Mouse (Mus musculus) embryo, embryonic 11 days (tissue): ENCODE data around the gene Cmtr2.

Experiments used
- DNase-seq: peaks from one replicate; pipeline ENCODE4 v3.0.0-alpha.2; 2015

Cmtr2 gene

GRCm38 (mm10) chr8:110215365-110215764 lies at the start of gene Cmtr2:
Gene Cmtr2, plus strand, starts transcription at chr8:110215665.
- DNase-seq = no peak

GRCm38 (mm10) chr8:110166270-110166669 lies 49.2 kb upstream of the Cmtr2 start:
- no peak for DNase-seq

- DNase-seq = peak; percentile 88
These were observed 47.4 kb upstream of the Cmtr2 start, which contains the start of gene Calb2 for GRCm38 (mm10) chr8:110168046-110168445. Gene Calb2, minus strand, starts transcription at chr8:110168210.

- no peak for DNase-seq
These were observed 43.3 kb upstream of the Cmtr2 start for GRCm38 (mm10) chr8:110172161-110172560.

DNA sequence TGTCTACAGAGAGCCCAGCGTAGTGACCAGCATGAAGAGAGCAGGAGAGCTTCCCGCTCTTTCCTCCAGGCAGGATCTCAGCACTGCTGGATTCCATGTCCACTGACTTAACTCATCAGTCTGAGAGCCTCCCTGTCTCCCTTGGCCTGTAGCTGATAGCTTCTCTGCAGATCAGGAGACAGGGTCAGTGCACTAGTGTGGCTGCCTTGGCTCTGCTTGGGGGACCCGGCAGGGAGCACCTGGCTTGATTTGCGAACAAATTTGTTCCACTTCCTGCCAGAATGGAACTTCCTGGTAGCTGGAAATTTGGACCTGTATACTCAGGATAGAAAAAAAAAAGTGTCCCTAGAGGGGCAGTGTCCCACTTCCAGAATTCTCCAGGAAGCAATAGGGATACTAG lies 40.6 kb upstream of the Cmtr2 start:
- DNase-seq = no peak

DNA sequence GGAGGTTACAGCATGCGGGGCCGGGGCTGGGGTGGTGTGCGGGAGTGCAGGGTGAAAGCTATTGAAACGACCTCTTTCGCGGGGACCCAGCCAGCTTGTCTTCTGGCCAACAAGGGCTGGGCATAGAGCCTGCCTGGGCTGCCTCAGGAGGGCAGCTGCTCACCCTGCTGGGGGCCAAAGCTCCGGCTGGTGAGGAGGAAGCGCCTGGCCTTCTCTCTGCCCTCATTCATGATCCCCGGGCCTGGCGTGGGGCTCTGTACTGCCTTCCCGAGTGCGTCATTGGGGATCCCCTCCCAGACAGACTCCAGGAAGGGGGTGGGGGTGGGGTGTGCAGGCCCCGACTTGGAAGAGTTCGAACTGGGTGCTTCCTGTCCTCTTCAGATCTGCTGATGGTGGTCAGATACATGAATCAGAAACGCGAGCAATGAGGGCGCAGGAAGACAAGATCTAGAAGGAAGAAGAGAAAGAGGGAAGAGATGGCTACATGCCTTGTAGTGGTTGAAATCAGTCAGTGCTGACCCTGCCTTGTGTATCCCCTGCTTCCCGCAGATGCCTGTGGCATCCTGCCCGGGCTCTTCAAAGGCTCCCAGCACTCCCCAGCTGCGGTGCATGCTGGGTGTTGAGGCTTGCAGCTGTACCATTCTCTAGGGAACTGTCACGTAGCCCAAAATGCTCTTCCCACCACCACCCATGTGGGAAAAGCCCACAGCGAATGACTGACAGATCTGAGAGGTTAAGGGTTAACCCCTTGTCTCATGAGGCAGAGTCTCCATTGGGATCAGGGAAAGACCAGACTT lies 37.9 kb upstream of the Cmtr2 start:
- DNase-seq = no peak

- DNase-seq = no peak
These were observed 32.6 kb upstream of the Cmtr2 start for GRCm38 (mm10) chr8:110182735-110183367.

DNA sequence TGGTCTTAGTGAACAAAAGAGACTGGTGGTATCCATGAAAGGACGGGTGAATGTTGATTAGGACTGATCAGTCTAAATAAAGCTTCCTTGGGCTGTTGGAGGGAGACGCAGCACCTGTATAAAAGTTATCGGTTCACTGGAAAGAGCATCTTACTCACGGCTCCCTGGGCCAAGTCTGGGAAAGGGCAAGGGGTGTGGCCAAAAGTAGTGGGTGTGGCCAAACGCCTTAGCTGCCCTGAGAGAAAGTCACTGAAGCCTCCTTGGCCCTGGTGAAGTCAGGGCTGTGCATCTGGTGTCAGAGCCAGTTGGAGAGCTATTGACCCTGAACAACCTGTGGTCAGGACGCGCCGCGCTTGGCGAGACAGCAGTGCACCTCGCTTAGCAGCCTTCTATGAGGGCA lies 31.7 kb upstream of the Cmtr2 start:
- peak; percentile 42 for DNase-seq

- DNase-seq = no peak
These were observed 29.9 kb upstream of the Cmtr2 start for GRCm38 (mm10) chr8:110185538-110185937.

DNA sequence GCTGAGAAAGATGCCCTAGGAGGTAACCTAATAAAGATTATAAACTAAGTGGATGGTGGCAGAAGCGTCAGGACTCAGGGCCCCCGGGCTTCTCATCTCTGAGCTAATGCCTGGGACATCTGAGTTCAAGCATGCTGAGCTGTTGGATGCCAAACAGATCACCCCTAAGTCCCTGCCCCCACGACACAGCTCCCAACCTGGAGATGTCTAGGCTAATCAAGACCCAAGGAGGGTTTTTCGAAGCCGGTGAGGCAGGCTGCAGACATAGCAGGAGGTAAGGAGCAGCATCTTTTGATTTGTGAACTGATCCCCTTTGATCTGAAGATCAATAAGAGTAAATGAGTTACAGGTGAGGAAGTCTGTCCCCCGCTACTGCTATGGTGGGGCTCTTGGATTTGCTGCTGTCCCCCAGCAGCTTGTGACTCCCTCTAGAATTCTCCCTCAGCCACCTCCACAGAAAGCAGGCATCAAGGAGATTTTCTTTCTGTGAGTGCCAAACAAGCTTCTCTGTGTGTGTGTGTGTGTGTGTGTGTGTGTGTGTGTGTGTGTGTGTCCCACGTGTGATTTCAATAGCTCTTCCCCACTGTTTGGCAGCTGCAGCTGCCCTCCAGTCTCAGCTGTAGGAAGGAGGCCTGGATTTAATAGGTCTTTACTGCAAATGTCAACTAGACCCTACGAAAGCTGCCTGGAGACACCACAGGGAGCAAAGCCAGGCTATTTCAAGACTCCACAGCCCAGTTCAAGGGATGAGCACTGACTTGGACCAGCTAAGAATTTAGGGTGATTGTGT lies 26.3 kb upstream of the Cmtr2 start:
- DNase-seq = no peak

DNA sequence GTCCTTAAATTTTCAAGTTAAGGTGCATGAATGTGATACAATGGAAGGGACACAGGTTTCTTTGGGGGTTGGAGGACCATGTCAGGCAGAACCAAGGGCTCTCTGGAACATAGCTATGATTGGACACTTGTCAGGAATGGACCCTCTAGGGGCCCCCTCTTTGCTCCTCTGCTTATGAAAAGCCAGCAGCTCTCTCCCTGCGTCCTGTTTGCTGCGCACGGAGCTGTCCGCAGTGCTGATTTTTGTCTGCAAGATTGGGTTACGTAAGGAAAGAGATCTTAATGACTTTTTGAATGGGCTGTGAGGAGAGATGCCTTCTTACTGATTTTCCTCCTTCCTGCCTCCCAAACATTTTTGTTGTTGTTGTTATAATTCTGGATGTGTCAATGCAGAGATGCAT lies 18.8 kb upstream of the Cmtr2 start:
- DNase-seq = peak; percentile 85

DNA sequence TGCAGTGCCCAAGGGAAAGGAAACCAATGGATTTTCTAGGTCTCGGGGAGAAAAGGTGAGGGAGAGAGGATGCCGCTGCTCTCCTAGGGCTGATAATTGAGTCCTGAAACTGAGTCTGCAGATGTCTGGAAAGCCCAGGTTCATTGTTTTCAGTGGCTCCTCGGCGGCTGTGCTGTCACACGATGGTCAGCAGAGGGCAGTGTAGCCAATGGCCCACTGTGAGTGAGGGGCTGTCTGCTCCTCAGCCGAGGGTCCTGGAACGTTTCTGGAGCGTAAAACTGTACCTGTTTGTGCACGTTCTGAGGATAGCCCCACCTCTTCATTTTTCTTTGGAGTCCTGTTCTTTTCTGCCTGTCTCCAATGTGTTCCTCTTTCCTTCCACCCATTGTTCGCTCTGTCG lies 13.7 kb upstream of the Cmtr2 start:
- peak; percentile 65 for DNase-seq

DNA sequence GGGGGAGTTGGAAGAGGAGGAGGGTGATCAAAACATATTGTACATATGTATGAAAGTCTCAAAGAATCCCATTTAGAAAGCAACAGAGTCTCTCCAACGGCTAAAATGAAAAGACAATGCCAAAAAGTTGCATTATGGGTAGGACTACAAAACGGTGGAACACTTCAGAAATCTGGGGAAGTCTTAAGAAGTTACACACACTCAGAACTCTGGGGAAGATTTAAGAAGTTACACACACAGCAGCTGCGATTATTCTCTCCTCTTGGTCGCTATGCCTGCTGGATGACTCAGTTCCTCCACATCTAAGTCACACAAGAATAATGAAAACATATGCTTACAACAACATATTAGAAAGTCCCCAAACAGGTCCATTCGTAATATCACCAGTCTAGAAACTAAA lies 788 bp downstream of the Cmtr2 start:
- no peak for DNase-seq

GRCm38 (mm10) chr8:110217198-110217597 lies 1.7 kb downstream of the Cmtr2 start:
- no peak for DNase-seq

DNA sequence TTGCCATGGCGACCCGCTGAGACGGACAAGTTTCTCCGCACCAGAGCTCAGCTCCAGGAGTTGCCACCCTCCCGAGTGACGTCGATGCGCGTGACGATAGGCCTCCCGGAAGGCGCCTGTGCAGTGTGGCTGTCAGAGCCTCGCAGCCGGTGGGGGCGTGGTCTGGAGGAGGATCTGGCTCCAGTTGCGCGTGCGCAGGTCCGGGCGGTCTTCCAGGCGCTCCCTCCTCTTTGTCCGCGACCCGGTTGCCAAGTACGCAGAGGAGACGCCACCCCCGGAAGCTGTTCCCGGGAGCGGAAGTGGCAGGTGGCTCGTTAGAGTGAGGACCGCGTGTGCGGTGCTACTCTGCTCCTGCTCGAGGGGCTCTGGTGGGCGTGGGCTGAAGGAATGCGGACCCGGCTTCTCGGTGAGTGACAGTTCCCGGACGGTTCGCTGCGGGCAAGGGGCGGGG lies 2.2 kb downstream of the Cmtr2 start:
- DNase-seq = peak; percentile 99

DNA sequence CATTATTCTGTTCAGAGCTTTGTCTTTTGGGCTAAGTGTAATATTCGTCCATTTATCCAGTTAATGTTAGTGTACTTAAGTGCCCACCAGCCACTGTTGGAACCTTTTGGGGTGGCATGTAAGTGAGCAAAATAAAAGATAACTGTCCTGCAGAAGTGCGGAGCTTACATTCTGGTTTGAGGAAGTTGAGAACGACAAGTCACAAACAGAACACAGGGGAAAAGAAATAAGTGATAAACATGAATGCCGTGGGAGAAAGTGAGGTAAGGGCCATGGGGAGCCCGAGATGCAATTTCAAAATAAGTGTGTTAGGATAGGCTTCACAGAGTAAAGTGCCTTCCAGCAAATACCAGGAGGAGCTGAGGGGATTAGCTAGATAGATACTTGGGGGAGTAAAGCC lies 3.0 kb downstream of the Cmtr2 start:
- DNase-seq = no peak

GRCm38 (mm10) chr8:110220936-110221335 lies 5.5 kb downstream of the Cmtr2 start:
- no peak for DNase-seq

GRCm38 (mm10) chr8:110230803-110231202 lies 15.3 kb downstream of the Cmtr2 start:
- DNase-seq = no peak

GRCm38 (mm10) chr8:110242278-110243177 lies 27.1 kb downstream of the Cmtr2 start:
- no peak for DNase-seq

GRCm38 (mm10) chr8:110244566-110244965 lies 29.1 kb downstream of the Cmtr2 start:
- no peak for DNase-seq

- DNase-seq = peak; percentile 37
These were observed 31.8 kb downstream of the Cmtr2 start for GRCm38 (mm10) chr8:110247238-110247637.

DNA sequence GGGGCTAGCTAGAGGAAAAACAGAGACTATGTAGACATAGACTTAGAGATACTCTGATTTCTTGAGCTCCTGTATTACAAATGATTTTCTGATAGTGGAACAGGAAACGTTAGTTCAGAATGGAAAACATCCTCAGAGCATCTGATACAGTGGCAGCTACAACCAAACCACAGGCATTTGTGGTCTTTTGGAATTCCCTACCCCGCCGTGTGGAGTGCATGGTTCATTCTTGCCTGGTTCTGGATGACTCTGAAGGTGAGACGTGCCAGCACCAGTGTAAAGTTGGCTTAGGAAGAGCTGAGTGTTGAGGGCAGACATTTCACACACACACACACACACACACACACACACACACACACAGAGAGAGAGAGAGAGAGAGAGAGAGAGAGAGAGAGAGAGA lies 38.5 kb downstream of the Cmtr2 start:
- no peak for DNase-seq
